Mouse (Mus musculus): ENCODE measurements around the gene Smg7. TPM values are rescaled to one million over a fixed set of nuclear protein-coding genes. Genes with fewer than 3 reads are reported as not detected.

Gene Smg7
- polyA plus RNA-seq, 1 experiment = 74.0 TPM

- Histone ChIP-seq H3K36me3 (ENCODE audit: control insufficient read depth, insufficient read depth, low read length) (no peaks in the 10 kb centered on the region), H3K4me3 (ENCODE audit: control insufficient read depth, insufficient read depth, low read length) (no peak overlapping the region), H3K27me3 (ENCODE audit: control insufficient read depth, insufficient read depth, low read length) (no peaks in the 10 kb centered on the region), H3K27ac (ENCODE audit: control insufficient read depth, insufficient read depth, low read length) (no peak overlapping the region), H3K4me1 (replicated peaks; ENCODE audit: control insufficient read depth, insufficient read depth, low read length) (no peaks in the 10 kb centered on the region)
- no peak for DNase-seq
- 87% methylated on average over 4 of the region's 4 CpGs for whole genome bisulfite sequencing
- no peak for TF ChIP-seq POLR2A (IDR thresholded peaks at IDR 0.05; ENCODE audit: control insufficient read depth, extremely low read depth, insufficient read depth, low read length, poor library complexity)
- TF ChIP-seq CTCF (IDR thresholded peaks at IDR 0.05; ENCODE audit: borderline replicate concordance, control insufficient read depth, extremely low read depth, insufficient read depth, low read length, poor library complexity) = no peak
Measured at GRCm38 (mm10) chr1:152788121-152788660, 114.3 kb downstream of the Smg7 start.

Other genes starting within 250 kb of the Smg7 start
- gene Apobec4, start 152.1 kb downstream of the Smg7 start, polyA plus RNA-seq (2012; rRNA removed) = not detected in 2 replicates
- 6.8 and 7.1 TPM in 2 replicates for gene Rgl1, start 136.3 kb downstream of the Smg7 start, polyA plus RNA-seq (2012; rRNA removed)
- 162 and 171 TPM in 2 replicates for gene Arpc5, start 136.1 kb downstream of the Smg7 start, polyA plus RNA-seq (2012; rRNA removed)
- 7.6 and 8.4 TPM in 2 replicates for gene Ncf2, start 102.5 kb downstream of the Smg7 start, polyA plus RNA-seq (2012; rRNA removed)
- gene Nmnat2, start 52.3 kb upstream of the Smg7 start, polyA plus RNA-seq (2012; rRNA removed) = 0.66 and 1.1 TPM in 2 replicates

All from thymus, adult 2 months (tissue).